28 mouse cellular contexts compared by ENCODE assay signal in the genomic region with DNA sequence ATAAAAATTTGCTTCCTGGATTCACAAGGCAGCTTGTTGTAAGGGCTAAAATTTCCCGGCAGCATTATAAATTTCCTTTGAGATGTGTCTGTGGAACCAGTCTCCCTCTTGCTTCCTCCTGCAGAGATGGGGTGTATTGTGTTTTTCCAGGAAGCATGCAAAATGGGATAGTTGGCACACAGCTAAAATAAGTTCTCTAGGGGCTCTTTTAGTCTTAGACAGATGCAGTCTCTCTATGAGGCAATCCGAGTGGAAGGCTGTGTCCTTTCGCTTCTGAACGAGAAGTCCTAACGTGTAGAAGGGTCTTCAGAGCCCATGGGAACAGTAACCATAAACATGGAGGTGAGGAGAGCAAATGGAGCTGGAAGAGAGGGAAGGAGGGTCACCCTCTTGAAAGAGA.
DNase-seq lines count a peak whose midpoint lies in the region; ATAC-seq and TF ChIP-seq lines count a peak whose summit lies in the region.
"Had no signal": no experiment of that assay in that cellular context is flagged by ENCODE, and none has a peak within 500 bp of the region (broad histone marks: within the 10 kb centered on the region; RNA-seq: fewer than 3 reads in every experiment).

No protein-coding gene starts in this region.

- TF ChIP-seq CTCF in gastrocnemius, adult 2 months (IDR thresholded peaks at IDR 0.05) = no peak

- H3K4me1 ChIP-seq in hindbrain, embryonic 16.5 days (ENCODE audit: control insufficient read depth, insufficient read depth, low read depth, low read length) = peaks cover 7% of the 10 kb centered on the region
- H3K4me1 ChIP-seq in hindbrain, embryonic 10.5 days (replicated peaks) = no peaks in the 10 kb centered on the region
- H3K4me1 ChIP-seq: embryonic facial prominence, embryonic 12.5 days; limb, embryonic 12.5 days; liver, embryonic 15.5 days had no signal

- H3K27me3 ChIP-seq in hindbrain, embryonic 16.5 days (replicated peaks; ENCODE audit: control insufficient read depth, insufficient read depth, low read length) = no peaks in the 10 kb centered on the region
- no peaks in the 10 kb centered on the region for H3K27me3 ChIP-seq in hindbrain, embryonic 10.5 days (ENCODE audit: insufficient read depth, poor library complexity, severe bottlenecking)
- H3K27me3 ChIP-seq: embryonic facial prominence, embryonic 12.5 days; forebrain, embryonic 15.5 days; limb, embryonic 12.5 days; liver, embryonic 15.5 days; lung, embryonic 15.5 days had no signal

- no peak overlapping the region for H3K27ac ChIP-seq in gastrocnemius, adult 2 months
- H3K27ac ChIP-seq in hindbrain, embryonic 16.5 days (ENCODE audit: low read depth, low read length) = no peak overlapping the region
- H3K27ac ChIP-seq in hindbrain, embryonic 10.5 days = no peak overlapping the region
- H3K27ac ChIP-seq: embryonic facial prominence, embryonic 12.5 days; forebrain, embryonic 15.5 days; heart, adult 2 months; limb, embryonic 12.5 days; liver, embryonic 15.5 days; lung, embryonic 15.5 days had no signal

- no peak overlapping the region for H3K9ac ChIP-seq in hindbrain, embryonic 16.5 days (ENCODE audit: low read depth, low read length)
- H3K9ac ChIP-seq: embryonic facial prominence, embryonic 12.5 days; forebrain, embryonic 15.5 days; limb, embryonic 12.5 days; liver, embryonic 15.5 days; lung, embryonic 15.5 days had no signal

- no peaks in the 10 kb centered on the region for H3K36me3 ChIP-seq in hindbrain, embryonic 16.5 days (ENCODE audit: control insufficient read depth, insufficient read depth, low read length)
- H3K36me3 ChIP-seq in hindbrain, embryonic 10.5 days = no peaks in the 10 kb centered on the region
- H3K36me3 ChIP-seq: embryonic facial prominence, embryonic 12.5 days; forebrain, embryonic 15.5 days; limb, embryonic 12.5 days; liver, embryonic 15.5 days; lung, embryonic 15.5 days had no signal

- H3K4me2 ChIP-seq in hindbrain, embryonic 16.5 days (ENCODE audit: low read length) = no peak overlapping the region
- H3K4me2 ChIP-seq: embryonic facial prominence, embryonic 12.5 days; forebrain, embryonic 15.5 days; limb, embryonic 12.5 days; liver, embryonic 15.5 days; lung, embryonic 15.5 days; midbrain, embryonic 11.5 days had no signal

- no peaks in the 10 kb centered on the region for H3K9me3 ChIP-seq in hindbrain, embryonic 16.5 days (ENCODE audit: control insufficient read depth, low read length)
- H3K9me3 ChIP-seq in hindbrain, embryonic 10.5 days = no peaks in the 10 kb centered on the region
- H3K9me3 ChIP-seq: embryonic facial prominence, embryonic 12.5 days; forebrain, embryonic 15.5 days; limb, embryonic 12.5 days; liver, embryonic 15.5 days; lung, embryonic 15.5 days had no signal

- intact Hi-C loops in gastrocnemius, adult 2 months (cut with DNase I) = no loop called here
- intact Hi-C loops in left cerebral cortex, postnatal 10 days (cut with DNase I) = no loop called here

- WGBS in hindbrain, embryonic 16.5 days = 40% methylated on average over 5 of the region's 5 CpGs
- 88% methylated on average over 5 of the region's 5 CpGs for WGBS in hindbrain, embryonic 10.5 days

- H3K4me3 ChIP-seq in gastrocnemius, adult 2 months = peak overlapping the region; percentile 47
- no peak overlapping the region for H3K4me3 ChIP-seq in hindbrain, embryonic 16.5 days (ENCODE audit: low read length)
- no peak overlapping the region for H3K4me3 ChIP-seq in hindbrain, embryonic 10.5 days
- H3K4me3 ChIP-seq: embryonic facial prominence, embryonic 12.5 days; forebrain, embryonic 15.5 days; heart, adult 2 months; limb, embryonic 12.5 days; liver, embryonic 15.5 days; lung, embryonic 15.5 days had no signal

- peak; percentile 52; the same call in 1 of the 2 replicates for ATAC-seq in hindbrain, embryonic 16.5 days
- ATAC-seq: forebrain, embryonic 15.5 days; midbrain, embryonic 16.5 days; Patski had no signal

- no peak for DNase-seq in gastrocnemius, adult 2 months
- no peak for DNase-seq in gastrocnemius, adult 8-10 months (ENCODE audit: low spot score in 2 of 2)
- DNase-seq in hindbrain, embryonic 10.5 days (ENCODE audit: low spot score) = no peak
- peak; percentile 7 for DNase-seq in kidney, postnatal 14 days
- no peak for DNase-seq in kidney, adult 18-20 months
- no peak for DNase-seq in left cerebral cortex, postnatal 10 days (ENCODE audit: extremely low spot score in 1 of 2, low spot score in 2 of 2)
- DNase-seq: adrenal gland, postnatal 10 days; cerebellum, adult 11-12 months; cerebellum, adult 9-11 months; embryo, embryonic 11 days; gastrocnemius, postnatal 25 days; kidney, adult 11 months; kidney, postnatal 10 days; lung, postnatal 36 days; right cerebral cortex, postnatal 25 days; spleen, adult 18-20 months; thymus, adult 2 months; thymus, postnatal 36 days had no signal
